Mouse (Mus musculus): ENCODE measurements around the gene Scrn3. TPM values are rescaled to one million over a fixed set of nuclear protein-coding genes. Genes with fewer than 3 reads are reported as not detected.

The Scrn3 gene
- total RNA-seq, 2 experiments from 2014 or later: 16.3 to 18.4 TPM

DNA sequence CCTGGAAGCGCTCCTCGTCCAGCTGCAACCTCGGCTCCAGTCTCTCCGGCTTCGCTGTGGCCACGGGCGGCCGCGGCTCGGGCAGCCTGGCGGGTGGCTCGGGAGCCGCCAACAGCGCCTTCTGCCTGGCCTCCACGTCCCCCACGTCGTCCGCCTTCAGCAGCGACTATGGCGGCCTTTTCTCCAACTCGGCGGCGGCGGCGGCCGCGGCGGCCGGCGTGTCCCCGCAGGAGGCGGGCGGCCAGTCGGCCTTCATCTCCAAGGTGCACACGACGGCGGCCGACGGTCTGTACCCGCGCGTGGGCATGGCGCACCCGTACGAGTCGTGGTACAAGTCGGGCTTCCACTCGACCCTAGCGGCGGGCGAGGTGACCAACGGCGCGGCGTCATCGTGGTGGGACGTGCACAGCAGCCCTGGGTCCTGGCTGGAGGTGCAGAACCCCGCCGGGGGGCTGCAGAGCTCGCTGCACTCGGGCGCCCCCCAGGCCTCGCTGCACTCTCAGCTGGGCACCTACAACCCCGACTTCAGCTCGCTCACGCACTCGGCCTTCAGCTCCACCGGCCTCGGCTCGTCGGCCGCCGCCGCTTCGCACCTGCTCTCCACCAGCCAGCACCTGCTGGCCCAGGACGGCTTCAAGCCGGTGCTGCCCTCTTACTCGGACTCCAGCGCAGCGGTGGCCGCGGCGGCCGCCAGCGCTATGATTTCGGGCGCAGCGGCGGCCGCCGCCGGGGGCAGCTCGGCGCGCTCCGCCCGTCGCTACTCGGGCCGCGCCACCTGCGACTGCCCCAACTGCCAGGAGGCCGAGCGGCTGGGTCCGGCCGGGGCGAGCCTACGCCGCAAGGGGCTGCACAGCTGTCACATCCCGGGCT is 38.9 kb upstream of the Scrn3 start:
- intact Hi-C loops (cut with DNase I): loop anchor here (5.0 to 10.0 kb wide), 2 partner anchors 1411 to 1731 kb away; no protein-coding TSS in a partner anchor
- no peak for DNase-seq (ENCODE audit: low spot score in 2 of 2)

DNA sequence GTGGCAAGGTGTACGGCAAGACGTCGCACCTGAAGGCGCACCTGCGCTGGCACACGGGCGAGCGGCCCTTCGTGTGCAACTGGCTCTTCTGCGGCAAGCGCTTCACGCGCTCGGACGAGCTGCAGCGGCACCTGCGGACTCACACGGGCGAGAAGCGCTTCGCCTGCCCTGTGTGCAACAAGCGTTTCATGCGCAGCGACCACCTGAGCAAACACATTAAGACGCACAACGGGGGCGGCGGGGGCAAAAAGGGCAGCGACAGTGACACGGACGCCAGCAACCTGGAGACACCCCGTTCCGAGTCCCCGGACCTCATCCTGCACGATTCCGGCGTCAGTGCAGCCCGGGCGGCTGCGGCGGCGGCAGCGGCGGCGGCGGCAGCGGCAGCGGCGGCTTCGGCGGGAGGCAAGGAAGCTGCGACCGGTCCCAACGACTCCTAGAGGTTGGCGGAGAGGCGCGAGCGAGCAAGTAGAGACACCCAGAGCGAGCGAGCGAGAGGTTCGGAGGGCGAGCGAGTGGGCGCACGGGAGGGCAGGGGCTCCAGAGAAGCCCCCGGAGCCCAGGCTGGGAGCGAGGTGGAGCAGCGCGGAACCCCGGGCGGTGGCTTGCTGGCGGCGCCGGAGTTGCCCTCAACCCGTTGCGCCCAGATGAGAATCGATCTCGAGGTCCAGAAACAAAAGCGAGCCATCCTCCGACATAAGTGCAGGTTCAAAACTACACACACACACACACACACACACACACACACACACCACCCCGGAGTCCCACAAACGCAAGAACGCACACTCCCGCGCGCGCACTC is 38.1 kb upstream of the Scrn3 start:
- DNase-seq (ENCODE audit: low spot score in 2 of 2): no peak
- intact Hi-C loops (cut with DNase I): loop anchor here (5.0 to 10.0 kb wide), 2 partner anchors 1410 to 1732 kb away; no protein-coding TSS in a partner anchor

DNA sequence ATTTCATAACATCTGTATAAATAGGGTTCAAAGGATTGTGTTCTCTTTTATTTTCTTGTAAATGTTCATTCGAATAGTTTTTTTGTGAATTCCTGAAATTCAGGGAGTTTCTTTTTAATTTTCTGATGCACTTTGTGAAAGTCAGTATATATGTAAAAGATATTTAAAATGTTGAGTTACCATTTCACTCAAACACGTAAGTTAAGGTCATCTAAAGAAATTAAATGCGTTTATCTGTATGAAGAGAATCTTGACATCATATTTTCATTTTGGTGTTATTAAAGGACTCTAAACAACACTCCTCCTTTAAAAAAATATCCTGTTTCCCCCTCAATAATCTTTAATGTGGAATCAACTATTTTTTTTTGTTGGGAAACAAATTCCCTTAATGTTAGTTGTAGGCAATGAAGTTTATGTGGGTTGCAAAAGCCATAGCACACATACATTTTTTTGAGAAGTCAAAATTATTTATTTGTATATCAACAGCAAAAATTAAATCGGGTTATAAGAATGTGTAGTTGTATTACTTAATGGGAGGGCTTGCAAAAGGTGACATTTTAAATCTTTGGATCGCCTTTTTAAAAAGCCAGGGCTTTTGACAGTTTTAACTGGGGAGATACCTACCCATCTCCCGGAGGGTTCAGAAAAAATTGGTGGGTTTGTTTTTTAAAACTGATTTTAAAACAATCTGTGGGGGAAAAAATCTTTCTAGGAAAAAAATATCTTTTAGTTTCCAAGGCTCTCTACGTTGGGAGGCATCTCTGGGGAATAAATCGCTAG is 37.0 kb upstream of the Scrn3 start:
- intact Hi-C loops (cut with DNase I): loop anchor here (5.0 to 10.0 kb wide), 7 partner anchors 63 to 1409 kb away; partner anchors contain the start of gene Cdca7
- DNase-seq (ENCODE audit: low spot score in 2 of 2): no peak

DNA sequence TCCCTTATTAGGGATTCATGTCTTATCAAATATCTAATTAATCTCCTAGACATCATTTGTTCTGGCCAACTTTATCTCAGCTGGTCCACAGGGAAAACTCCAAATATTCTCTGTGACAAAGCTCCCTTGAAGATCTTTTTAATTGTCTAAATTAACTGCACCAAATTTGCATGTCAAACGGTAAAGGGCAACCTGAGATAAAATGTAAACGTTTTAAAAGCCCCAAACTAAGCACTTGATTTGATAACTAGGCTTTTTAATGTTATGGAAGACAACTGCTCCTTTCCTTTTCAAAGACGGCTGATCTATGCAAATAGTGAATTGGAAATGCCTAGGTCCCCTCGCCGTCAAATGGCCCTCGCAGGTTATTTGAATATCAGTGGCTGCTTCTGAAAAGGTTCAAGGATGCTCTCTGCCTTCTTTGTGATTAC is 36.2 kb upstream of the Scrn3 start:
- intact Hi-C loops (cut with DNase I): loop anchor here (5.0 to 10.0 kb wide), 7 partner anchors 64 to 1409 kb away; partner anchors contain the start of gene Cdca7
- DNase-seq (ENCODE audit: low spot score in 2 of 2): no peak

DNA sequence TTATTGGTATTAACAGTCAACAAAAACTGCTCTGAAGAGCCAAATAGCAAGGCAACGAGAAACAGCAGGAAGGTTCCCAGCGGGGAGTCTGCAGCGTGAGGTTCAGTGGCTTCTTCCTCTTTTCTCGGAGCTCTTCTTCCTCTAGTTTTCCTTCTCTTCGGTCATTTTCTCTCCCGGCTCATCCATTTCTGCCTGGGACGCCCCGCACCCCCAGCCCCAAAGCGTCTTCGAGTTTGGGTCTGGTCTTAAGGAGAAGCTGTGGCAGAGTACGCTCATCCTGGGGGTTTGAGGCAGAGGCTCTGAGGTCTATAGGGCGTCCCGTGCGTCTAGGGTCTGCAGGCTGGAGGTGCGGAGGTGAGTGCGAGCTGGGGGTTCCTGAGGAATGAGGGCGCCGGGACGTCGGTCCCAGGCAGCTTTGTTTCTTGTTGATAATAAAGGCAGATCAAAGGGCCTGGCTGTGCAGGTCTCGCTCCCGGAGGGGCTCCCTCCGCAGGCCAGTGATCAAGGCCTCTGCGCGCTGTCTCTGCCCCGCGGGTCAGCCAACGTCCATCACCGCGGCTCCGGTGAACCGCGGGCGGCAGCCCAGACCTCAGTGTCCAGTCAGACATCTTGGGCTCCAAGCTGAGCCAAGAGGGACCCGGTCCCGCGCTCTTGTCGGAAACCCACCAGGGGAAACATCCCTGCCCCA is 35.2 kb upstream of the Scrn3 start:
- intact Hi-C loops (cut with DNase I): loop anchor here (5.0 to 10.0 kb wide), 7 partner anchors 65 to 1408 kb away; partner anchors contain the start of gene Cdca7
- no peak for DNase-seq (ENCODE audit: low spot score in 2 of 2)

DNA sequence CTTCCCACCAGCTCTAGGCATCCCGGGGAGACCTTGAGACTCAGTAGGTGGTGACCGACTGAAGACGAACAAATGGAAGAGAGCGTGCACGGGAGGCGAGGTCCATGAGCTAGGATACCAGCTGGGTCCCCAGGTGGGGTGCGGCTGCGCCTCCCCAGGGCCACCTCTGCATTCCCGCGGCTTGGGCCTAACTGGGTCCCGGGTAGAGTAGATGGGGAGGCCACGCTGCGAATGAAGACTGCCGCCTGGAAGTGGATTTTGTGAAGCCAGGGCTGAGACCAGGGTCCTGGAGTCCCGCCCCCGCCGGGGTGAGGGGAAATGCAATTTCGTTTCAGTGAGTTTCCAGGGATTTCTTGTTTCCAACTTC is 34.7 kb upstream of the Scrn3 start:
- no peak for DNase-seq (ENCODE audit: low spot score in 2 of 2)
- intact Hi-C loops (cut with DNase I): loop anchor here (2.0 to 10.0 kb wide), 8 partner anchors 65 to 1407 kb away; partner anchors contain the start of gene Cdca7

DNA sequence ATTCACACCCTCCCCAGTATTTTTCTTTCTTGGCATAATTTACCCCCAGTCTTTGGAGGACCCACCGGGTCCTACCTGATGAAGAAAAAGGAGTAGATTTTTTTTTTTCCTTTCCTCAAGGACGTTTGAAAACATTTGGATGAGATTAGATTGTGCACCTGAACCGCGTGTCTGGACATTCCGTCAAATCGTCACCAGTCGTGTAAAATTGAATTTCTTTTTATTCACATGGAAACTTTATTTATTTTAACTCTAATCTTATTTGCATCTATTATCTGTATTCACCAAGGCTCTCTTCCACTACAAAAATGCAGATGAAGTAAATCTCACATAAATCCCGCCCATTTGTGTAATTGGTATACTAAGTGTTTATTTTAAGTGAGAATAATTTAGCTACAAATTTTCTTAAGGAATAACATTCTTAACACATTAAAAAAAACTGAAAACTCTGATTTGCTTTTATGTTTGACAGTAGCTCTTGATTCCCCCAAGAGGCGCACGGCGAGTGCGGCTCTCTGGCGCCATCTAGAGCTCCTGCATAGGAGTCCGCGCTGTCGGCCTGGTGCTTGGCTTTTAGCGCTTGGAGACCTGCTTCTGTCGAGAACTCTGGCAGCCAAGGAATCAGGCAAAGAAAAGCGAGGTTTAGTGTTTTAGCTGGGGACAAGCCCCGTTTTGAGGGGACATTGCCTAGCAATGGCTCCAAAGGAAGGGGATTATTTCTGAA is 34.1 kb upstream of the Scrn3 start:
- intact Hi-C loops (cut with DNase I): loop anchor here (2.0 to 10.0 kb wide), 8 partner anchors 66 to 1407 kb away; partner anchors contain the start of gene Cdca7
- peak; percentile 81 to 86 for DNase-seq (ENCODE audit: low spot score in 2 of 2)

DNA sequence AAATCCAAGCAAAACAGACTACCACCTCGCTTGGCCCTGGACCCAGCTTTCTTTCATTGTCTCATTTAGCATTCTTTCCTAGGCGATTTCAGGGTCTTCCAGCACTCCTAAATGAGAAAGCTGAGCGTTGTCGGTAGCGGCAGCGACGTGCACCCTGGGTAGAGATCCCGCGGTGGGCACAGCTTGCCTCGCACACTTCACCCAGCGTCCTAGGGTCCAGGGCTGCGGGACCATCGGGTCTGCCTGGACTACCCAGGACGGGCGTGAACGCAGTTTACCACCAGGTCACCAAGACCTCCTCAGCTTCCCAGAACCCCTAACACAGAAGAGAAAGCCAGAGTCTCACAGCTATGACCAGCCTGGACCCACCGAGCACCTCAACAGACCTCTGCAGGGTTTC is 33.5 kb upstream of the Scrn3 start:
- DNase-seq (ENCODE audit: low spot score in 2 of 2): no peak
- intact Hi-C loops (cut with DNase I): loop anchor here (2.0 to 10.0 kb wide), 8 partner anchors 67 to 1406 kb away; partner anchors contain the start of gene Cdca7

DNA sequence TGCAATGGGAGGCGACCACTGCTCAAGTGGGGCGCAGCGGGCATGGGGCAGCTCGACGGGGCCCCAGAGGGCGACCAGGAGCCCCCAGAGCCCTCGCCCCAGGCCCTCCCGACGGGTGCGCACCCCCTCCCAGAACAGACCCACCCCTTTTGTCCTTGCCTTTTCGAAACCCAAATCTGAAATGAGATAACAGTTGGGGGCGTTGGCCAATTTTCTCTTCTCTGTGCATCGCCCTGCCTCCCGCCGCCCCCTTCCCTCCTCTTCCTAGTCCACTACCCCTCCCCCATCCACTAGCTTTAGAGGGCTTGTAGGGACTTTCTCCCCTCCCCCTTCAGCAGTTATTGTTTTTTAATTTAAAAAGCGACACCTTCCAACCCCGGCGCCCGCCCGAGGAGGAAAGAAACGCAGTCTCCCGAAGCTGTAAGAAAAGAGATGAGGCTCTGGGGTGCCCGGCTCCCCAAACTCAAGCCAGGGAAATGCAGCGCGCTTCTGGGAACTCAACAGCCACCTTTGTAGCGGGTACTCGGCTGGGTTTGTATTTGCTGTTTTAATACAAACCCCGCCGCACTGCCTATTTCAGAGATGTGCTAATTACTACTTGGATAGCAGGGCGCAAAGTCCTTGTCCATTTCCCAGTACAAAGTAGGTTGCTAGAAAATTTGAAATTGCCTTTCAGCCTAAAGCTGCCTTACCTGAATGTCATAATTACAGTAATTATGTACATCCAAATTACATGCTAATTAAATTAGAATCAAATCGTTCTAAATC is 32.9 kb upstream of the Scrn3 start:
- intact Hi-C loops (cut with DNase I): loop anchor here (2.0 to 10.0 kb wide), 8 partner anchors 67 to 1405 kb away; partner anchors contain the start of gene Cdca7
- no peak for DNase-seq (ENCODE audit: low spot score in 2 of 2)

DNA sequence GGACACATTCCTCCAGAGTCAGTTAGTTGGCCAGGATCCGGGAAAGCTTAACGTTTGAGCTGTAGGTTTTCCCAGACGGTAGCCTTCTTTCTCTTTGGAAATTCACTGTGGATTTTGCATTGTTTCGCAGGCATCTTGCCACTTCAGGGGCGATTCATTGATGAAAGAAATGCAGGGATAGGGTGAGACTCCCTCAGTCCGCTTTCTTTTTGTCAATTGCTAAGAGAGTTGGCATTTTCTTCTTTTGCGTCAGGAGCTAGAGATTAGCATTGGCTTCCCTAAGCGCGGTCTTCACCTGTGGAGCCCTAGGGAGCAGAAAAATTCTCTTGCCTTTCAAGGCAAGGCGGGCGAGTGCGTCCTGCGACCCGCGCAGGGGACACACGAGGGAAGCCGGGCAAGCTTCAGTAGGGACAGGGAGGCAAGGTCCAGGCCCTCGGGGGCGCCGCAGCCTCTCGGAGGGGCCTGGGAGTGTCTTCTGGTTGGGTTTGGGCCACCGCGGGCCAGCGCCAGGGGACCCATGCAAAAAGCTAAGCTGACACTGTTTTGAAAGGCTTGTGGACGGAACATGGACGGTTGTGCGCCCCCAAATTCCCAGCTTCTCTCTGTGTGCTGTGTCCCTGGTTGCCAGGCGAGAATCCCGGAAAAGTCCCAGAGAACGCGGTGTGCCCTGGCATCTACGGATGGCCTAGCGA is 31.9 kb upstream of the Scrn3 start:
- no peak for DNase-seq (ENCODE audit: low spot score in 2 of 2)
- intact Hi-C loops (cut with DNase I): no loop called here

DNA sequence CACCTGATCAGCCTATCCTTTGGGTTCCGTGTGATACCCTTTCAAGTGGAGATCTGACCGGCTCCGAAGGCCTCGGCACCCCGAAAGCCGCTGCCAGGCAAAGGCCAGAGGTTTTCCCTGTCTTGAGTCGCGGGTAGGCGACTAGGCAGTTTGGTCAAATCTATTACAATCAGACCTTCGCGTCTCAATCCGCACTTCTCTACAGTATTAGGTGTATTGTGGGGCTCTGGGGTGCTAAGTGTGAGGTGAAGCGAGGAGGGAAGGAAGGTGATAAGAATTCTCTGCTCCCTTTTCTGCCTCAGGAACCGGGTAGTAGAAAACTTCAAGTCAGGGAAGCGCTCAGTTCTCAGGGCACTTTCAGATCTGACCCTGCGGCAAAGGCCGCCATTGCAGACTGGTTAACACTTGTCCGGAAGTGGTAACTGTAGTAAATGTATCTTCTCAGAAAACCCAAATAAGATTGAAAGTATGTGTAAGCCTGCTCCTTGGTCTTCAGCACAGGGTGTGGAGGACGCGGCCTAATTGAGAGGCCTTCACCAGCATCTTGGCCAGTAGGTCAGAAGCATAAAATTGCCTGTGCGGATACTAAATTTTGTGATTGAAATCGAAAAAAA is 31.2 kb upstream of the Scrn3 start:
- DNase-seq (ENCODE audit: low spot score in 2 of 2): no peak
- intact Hi-C loops (cut with DNase I): no loop called here

DNA sequence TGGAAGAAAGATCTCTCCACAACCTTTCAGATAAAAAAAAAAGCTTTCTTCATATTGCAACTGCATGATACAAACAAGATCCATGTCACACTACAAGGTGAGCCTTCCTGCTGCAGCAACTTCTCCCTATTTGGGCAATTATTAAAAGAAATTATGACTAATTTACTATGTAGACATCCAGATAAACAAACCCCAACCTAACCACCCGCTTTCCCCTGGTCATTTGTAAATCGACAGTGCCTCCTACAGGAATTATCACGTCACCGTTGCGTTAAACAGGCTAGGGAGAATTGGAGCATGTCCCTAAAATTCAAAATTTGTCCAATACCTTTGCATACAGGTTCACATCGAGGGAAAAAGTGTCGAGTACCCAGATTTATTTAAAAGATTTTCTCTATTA is 30.7 kb upstream of the Scrn3 start:
- DNase-seq (ENCODE audit: low spot score in 2 of 2): no peak
- intact Hi-C loops (cut with DNase I): no loop called here

DNA sequence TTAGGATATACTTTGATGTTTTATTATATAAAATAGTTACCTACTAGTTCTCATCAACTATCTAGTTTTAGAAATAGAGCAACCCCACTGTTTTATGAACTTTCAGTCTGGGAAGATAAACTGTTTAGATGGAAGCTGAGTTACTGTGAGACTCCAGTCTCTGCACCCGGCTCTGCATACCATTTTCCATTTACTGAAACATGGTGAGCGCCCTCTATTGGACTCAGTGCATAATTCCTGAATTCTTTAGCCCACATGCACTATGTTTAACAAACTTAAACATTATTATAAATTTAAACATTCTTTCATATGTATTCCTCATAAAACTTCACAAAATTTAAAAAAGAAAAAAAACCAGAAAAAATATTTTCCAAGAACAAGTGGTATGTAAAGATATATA is 26.8 kb upstream of the Scrn3 start:
- no peak for DNase-seq (ENCODE audit: low spot score in 2 of 2)
- intact Hi-C loops (cut with DNase I): no loop called here

DNA sequence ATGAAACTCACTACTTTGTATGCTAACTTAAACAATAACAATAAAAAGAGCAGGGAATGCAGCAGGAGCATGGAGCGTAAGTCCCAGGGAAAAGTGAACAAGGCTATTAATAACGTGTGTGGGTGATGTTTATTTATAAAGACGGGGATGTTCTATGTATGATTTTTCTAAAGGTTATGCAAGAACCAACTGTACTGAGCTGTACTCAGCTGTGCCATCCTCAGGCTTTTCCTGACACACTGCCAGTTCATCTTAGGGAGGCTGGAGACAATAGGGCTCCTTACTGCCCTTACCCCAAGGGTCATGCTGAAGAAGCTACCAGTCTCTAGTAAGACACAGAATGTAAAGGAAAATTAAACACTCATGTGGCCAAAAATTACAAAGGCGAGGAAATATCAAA is 21.3 kb upstream of the Scrn3 start:
- intact Hi-C loops (cut with DNase I): no loop called here

DNA sequence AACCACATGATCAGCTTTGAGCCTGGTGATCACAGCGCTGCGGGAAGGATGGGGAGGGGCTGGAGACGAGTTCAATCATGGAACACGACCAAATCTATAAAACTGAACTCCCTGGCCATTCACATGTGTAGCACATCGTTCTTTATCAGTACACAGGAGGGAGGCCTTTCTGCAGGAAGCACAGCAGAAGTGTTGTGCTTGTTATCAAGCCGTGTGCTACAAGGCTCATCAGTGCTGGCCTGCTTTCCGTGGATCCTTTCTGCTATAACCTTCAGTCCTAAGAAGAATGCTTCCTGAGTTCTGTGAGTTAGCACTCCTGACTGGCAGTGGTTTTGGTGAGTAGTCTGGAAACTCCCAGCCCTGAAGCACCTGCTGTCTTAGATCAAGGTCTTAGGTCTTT is 17.4 kb upstream of the Scrn3 start:
- DNase-seq (ENCODE audit: low spot score in 2 of 2): no peak
- intact Hi-C loops (cut with DNase I): no loop called here

More for the DNA sequence above, 21.3 kb upstream of the Scrn3 start:
- DNase-seq (ENCODE audit: low spot score in 2 of 2): no peak

DNA sequence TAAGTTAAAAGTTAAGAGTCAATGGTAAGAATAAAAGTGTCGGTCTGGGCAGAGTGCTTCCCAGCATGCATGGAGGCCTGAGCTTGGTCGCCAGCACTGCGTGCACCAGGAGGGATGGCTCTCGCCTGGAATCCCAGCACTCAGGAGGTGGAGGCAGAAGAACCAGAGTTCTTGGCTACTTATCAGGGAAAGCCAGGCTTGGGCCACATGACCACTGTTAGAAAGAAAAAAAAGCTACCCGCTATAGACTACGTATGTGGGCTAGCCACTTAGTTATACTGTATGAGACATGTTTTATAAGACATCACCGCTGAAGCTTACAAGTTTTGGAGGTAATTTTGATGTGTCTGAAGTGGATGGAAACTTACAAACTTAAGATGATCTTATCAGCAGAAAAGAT is 14.2 kb upstream of the Scrn3 start:
- intact Hi-C loops (cut with DNase I): no loop called here
- no peak for DNase-seq (ENCODE audit: low spot score in 2 of 2)
